8 mouse cellular contexts compared by ENCODE assay signal in the genomic region with DNA sequence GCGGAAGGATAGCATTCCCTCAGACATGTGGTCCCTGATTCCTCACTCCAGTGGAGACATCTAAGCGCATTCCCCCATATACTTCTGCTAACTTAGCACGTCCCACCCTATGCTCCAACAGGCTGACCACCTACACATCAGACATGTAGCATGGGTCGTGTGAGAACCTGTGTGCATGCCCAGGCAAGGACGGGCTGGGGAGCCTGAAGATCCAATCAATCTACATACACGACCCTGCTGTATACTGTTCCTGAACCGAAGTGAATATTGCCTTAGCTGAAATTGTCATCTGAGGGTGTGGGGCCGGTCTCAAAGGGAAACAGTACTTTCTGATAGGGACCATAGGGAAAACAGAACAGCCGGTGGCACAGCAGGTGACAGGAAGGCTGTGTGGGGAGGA. TPM values are rescaled to one million over a fixed set of nuclear protein-coding genes. Genes with fewer than 3 reads are reported as not detected.
A peak's percentile ranks its signal among the peaks of the same experiment; 100 is the strongest.
DNase-seq lines count a peak whose midpoint lies in the region; ATAC-seq and TF ChIP-seq lines count a peak whose summit lies in the region.

No protein-coding gene starts in this region.

- H3K9ac ChIP-seq in embryonic facial prominence, embryonic 13.5 days = peak overlapping the region; percentile 95
- peak overlapping the region; percentile 85 for H3K9ac ChIP-seq in intestine, embryonic 15.5 days

- 72% methylated on average over 9 of the region's 9 CpGs for WGBS in embryonic facial prominence, embryonic 13.5 days
- 74% methylated on average over 9 of the region's 9 CpGs for WGBS in intestine, embryonic 15.5 days

- DNase-seq in left cerebral cortex, adult 2 months (ENCODE audit: extremely low spot score in 1 of 2, low spot score in 2 of 2) = no peak
- DNase-seq in left cerebral cortex, postnatal 4 days = no peak
- no peak for DNase-seq in cerebellum, adult 11 months
- DNase-seq in T-cell, adult 2 months (ENCODE audit: low spot score) = no peak
- no peak for DNase-seq in urinary bladder, postnatal 25 days (ENCODE audit: low spot score)

- H3K9me3 ChIP-seq in embryonic facial prominence, embryonic 13.5 days = no peaks in the 10 kb centered on the region
- no peaks in the 10 kb centered on the region for H3K9me3 ChIP-seq in intestine, embryonic 15.5 days

- peak overlapping the region; percentile 75 for H3K4me3 ChIP-seq in left cerebral cortex, adult 2 months
- peak overlapping the region; percentile 83 for H3K4me3 ChIP-seq in embryonic facial prominence, embryonic 13.5 days
- peak overlapping the region; percentile 57 for H3K4me3 ChIP-seq in intestine, embryonic 15.5 days (replicated peaks)
- peak overlapping the region; percentile 97 for H3K4me3 ChIP-seq in myocyte

- no peaks in the 10 kb centered on the region for H3K27me3 ChIP-seq in embryonic facial prominence, embryonic 13.5 days
- no peaks in the 10 kb centered on the region for H3K27me3 ChIP-seq in intestine, embryonic 15.5 days (replicated peaks)
- H3K27me3 ChIP-seq in myocyte (ENCODE audit: control insufficient read depth, insufficient read depth, insufficient read length) = no peaks in the 10 kb centered on the region

- ATAC-seq in embryonic facial prominence, embryonic 13.5 days (ENCODE audit: insufficient number of reproducible peaks, insufficient read depth, low FRiP score, low TSS enrichment, low read depth) = no peak
- no peak for ATAC-seq in intestine, embryonic 15.5 days

- TF ChIP-seq CTCF in left cerebral cortex, adult 2 months (IDR thresholded peaks at IDR 0.05) = no peak

- intact Hi-C loops in left cerebral cortex, adult 2 months (cut with DNase I) = loop anchor here (5.0 kb wide), 1 partner anchor 317 kb away; a partner anchor contains a TSS
- intact Hi-C loops in left cerebral cortex, postnatal 4 days (cut with DNase I) = loop anchor here (10.0 kb wide), 1 partner anchor 320 kb away; a partner anchor contains a TSS

- H3K36me3 ChIP-seq in embryonic facial prominence, embryonic 13.5 days = peaks cover 56% of the 10 kb centered on the region
- H3K36me3 ChIP-seq in intestine, embryonic 15.5 days = peaks cover 26% of the 10 kb centered on the region
- peaks cover 6% of the 10 kb centered on the region for H3K36me3 ChIP-seq in myocyte (ENCODE audit: control insufficient read depth, insufficient read depth)

- H3K79me2 ChIP-seq in myocyte (ENCODE audit: control insufficient read depth, insufficient read depth) = peaks cover 44% of the 10 kb centered on the region

- no peak for TF ChIP-seq POLR2A in myocyte (IDR thresholded peaks at IDR 0.05; ENCODE audit: insufficient read length, low read depth)

- H3ac ChIP-seq in myocyte (ENCODE audit: control insufficient read depth, insufficient read length) = peak overlapping the region; percentile 39

- H3K4me1 ChIP-seq in embryonic facial prominence, embryonic 13.5 days = peaks cover 34% of the 10 kb centered on the region
- peaks cover 20% of the 10 kb centered on the region for H3K4me1 ChIP-seq in intestine, embryonic 15.5 days (replicated peaks)

- peak overlapping the region; percentile 99 for H3K4me2 ChIP-seq in embryonic facial prominence, embryonic 13.5 days
- peak overlapping the region; percentile 98 for H3K4me2 ChIP-seq in intestine, embryonic 15.5 days (replicated peaks)
- peak overlapping the region; percentile 75 for H3K4me2 ChIP-seq in myocyte (ENCODE audit: low read depth)

- peak overlapping the region; percentile 90 for H3K27ac ChIP-seq in left cerebral cortex, adult 2 months
- H3K27ac ChIP-seq in embryonic facial prominence, embryonic 13.5 days = 0 out of 2 replicates have a peak overlapping the region, but pooled peaks have one; percentile 90
- H3K27ac ChIP-seq in intestine, embryonic 15.5 days = no peak overlapping the region

TF ChIP-seq in myocyte, 11 proteins besides CTCF, POLR2A, EP300 and RAD21:
- TF ChIP-seq TCF3 (IDR thresholded peaks at IDR 0.05; ENCODE audit: insufficient read length, low read depth) = no peak
- no peak for TF ChIP-seq MYOG (IDR thresholded peaks at IDR 0.05; ENCODE audit: control insufficient read depth in 1 of 3, insufficient read depth in 1 of 3, insufficient read length in 2 of 3, low read depth in 2 of 3)
- no peak for TF ChIP-seq POLR2AphosphoS2 (IDR thresholded peaks at IDR 0.05; ENCODE audit: insufficient read length, low read depth)
- no peak for TF ChIP-seq USF1 (IDR thresholded peaks at IDR 0.05; ENCODE audit: low read depth)
- TF ChIP-seq REST (IDR thresholded peaks at IDR 0.05; ENCODE audit: insufficient read depth, insufficient read length) = no peak
- TF ChIP-seq SRF (IDR thresholded peaks at IDR 0.05; ENCODE audit: control insufficient read depth, insufficient read length, low read depth) = no peak
- TF ChIP-seq E2F4 (IDR thresholded peaks at IDR 0.05; ENCODE audit: insufficient read depth) = no peak
- TF ChIP-seq MYOD1 (IDR thresholded peaks at IDR 0.05; ENCODE audit: control insufficient read depth in 1 of 3, insufficient read length in 2 of 3, low read depth in 2 of 3) = no peak
- no peak for TF ChIP-seq MAX (IDR thresholded peaks at IDR 0.05; ENCODE audit: low read depth)
- no peak for TF ChIP-seq CEBPB (IDR thresholded peaks at IDR 0.05; ENCODE audit: insufficient read depth, poor library complexity, severe bottlenecking)
- no peak for TF ChIP-seq TCF12 (IDR thresholded peaks at IDR 0.05; ENCODE audit: insufficient read depth, poor library complexity, severe bottlenecking)

RNA-seq across cellular contexts. Expression of a gene that starts 0.9 kb away (rescaled TPM):
- 1 to 10 TPM; 1.5 to 2.6 TPM for total RNA-seq in left cerebral cortex, adult 2 months (2021)
- total RNA-seq in left cerebral cortex, postnatal 4 days (2021) = 1 to 10 TPM; 1.4 TPM
- polyA plus RNA-seq in embryonic facial prominence, embryonic 13.5 days (2015; fragmentation: Nextera tagmentation; extraction: Ambion mirVana) = not detected in 2 replicates
- polyA plus RNA-seq in intestine, embryonic 15.5 days (2015; fragmentation: Nextera tagmentation; extraction: Ambion mirVana) = 0.54 TPM in 1 of 2 replicates, not detected in the other
- not detected for polyA plus RNA-seq in myocyte (2012; fragmentation: generic; extraction: Trizol)

RNA-seq across cellular contexts. Expression of a gene that starts 1.6 kb away (rescaled TPM):
- total RNA-seq in left cerebral cortex, adult 2 months (2021) = 10 to 100 TPM; 62.1 to 74.2 TPM
- total RNA-seq in left cerebral cortex, postnatal 4 days (2021) = 100 to 1,000 TPM in 1 of 2 experiments, 10 to 100 TPM in 1; 93.4 to 112 TPM
- polyA plus RNA-seq in embryonic facial prominence, embryonic 13.5 days (2015; fragmentation: Nextera tagmentation; extraction: Ambion mirVana) = 72.4 and 72.6 TPM in 2 replicates
- polyA plus RNA-seq in intestine, embryonic 15.5 days (2015; fragmentation: Nextera tagmentation; extraction: Ambion mirVana) = 51.9 and 66.6 TPM in 2 replicates
- polyA plus RNA-seq in myocyte (2012; fragmentation: generic; extraction: Trizol) = 123 TPM

RNA-seq across cellular contexts. Expression of a gene that starts 2.2 kb away (rescaled TPM):
- total RNA-seq in left cerebral cortex, adult 2 months (2021) = 10 to 100 TPM; 24.6 to 24.8 TPM
- 10 to 100 TPM; 23.0 to 25.2 TPM for total RNA-seq in left cerebral cortex, postnatal 4 days (2021)
- 56.4 and 68.1 TPM in 2 replicates for polyA plus RNA-seq in embryonic facial prominence, embryonic 13.5 days (2015; fragmentation: Nextera tagmentation; extraction: Ambion mirVana)
- polyA plus RNA-seq in intestine, embryonic 15.5 days (2015; fragmentation: Nextera tagmentation; extraction: Ambion mirVana) = 31.7 and 37.1 TPM in 2 replicates
- polyA plus RNA-seq in myocyte (2012; fragmentation: generic; extraction: Trizol) = 25.8 TPM

RNA-seq across cellular contexts. Expression of a gene that starts 7.6 kb away (rescaled TPM):
- not detected for total RNA-seq in left cerebral cortex, adult 2 months (2021)
- total RNA-seq in left cerebral cortex, postnatal 4 days (2021) = not detected
- 0.25 TPM in 1 of 2 replicates, not detected in the other for polyA plus RNA-seq in embryonic facial prominence, embryonic 13.5 days (2015; fragmentation: Nextera tagmentation; extraction: Ambion mirVana)
- not detected in 2 replicates for polyA plus RNA-seq in intestine, embryonic 15.5 days (2015; fragmentation: Nextera tagmentation; extraction: Ambion mirVana)
- 0.07 TPM for polyA plus RNA-seq in myocyte (2012; fragmentation: generic; extraction: Trizol)

RNA-seq across cellular contexts. Expression of a gene that starts 9.8 kb away (rescaled TPM):
- total RNA-seq in left cerebral cortex, adult 2 months (2021) = not detected
- not detected for total RNA-seq in left cerebral cortex, postnatal 4 days (2021)
- polyA plus RNA-seq in embryonic facial prominence, embryonic 13.5 days (2015; fragmentation: Nextera tagmentation; extraction: Ambion mirVana) = not detected in 2 replicates
- polyA plus RNA-seq in intestine, embryonic 15.5 days (2015; fragmentation: Nextera tagmentation; extraction: Ambion mirVana) = not detected in 2 replicates
- not detected for polyA plus RNA-seq in myocyte (2012; fragmentation: generic; extraction: Trizol)
